Mouse (Mus musculus) liver, embryonic 15.5 days (tissue): Measurements from ENCODE around the gene F13b. TPM values are rescaled to one million over a fixed set of nuclear protein-coding genes. Genes with fewer than 3 reads are reported as not detected.

Experiments used
- ATAC-seq: fragments of 200-750 bp; cut with Nextera tagmentation; 2 replicates; pipeline ENCODE4 v1.8.0; 2017; ENCODE audit warnings: moderate number of reproducible peaks, mild to moderate bottlenecking, moderate library complexity; ENCODE audit not compliant: insufficient read depth
- H3K27ac ChIP-seq: fragments of 300-500 bp; sonication (generic); replicated peaks from 2 replicates; pipeline ENCODE4 v1.5.1; 2015; ENCODE audit warnings: mild to moderate bottlenecking, inconsistent platforms
- H3K27me3 ChIP-seq: fragments of 300-500 bp; sonication (generic); 2 replicates; pipeline ENCODE4 v1.6.1; 2015; ENCODE audit warnings: mild to moderate bottlenecking, inconsistent platforms
- H3K36me3 ChIP-seq: fragments of 300-500 bp; sonication (generic); replicated peaks from 2 replicates; pipeline ENCODE4 v1.6.1; 2015; ENCODE audit warnings: moderate library complexity, mild to moderate bottlenecking, inconsistent platforms
- H3K4me1 ChIP-seq: fragments of 300-500 bp; sonication (generic); replicated peaks from 2 replicates; pipeline ENCODE4 v1.6.1; 2015; ENCODE audit warnings: inconsistent platforms
- H3K4me2 ChIP-seq: fragments of 300-500 bp; sonication (generic); 2 replicates; pipeline ENCODE4 v1.6.1; 2015; ENCODE audit warnings: moderate library complexity, mild to moderate bottlenecking, inconsistent platforms
- H3K4me3 ChIP-seq: fragments of 300-500 bp; sonication (generic); replicated peaks from 2 replicates; pipeline ENCODE4 v1.5.1; 2015; ENCODE audit warnings: mild to moderate bottlenecking, inconsistent platforms
- H3K9ac ChIP-seq: fragments of 300-500 bp; sonication (generic); 2 replicates; pipeline ENCODE4 v1.6.1; 2015; ENCODE audit warnings: moderate library complexity, mild to moderate bottlenecking, inconsistent platforms
- H3K9me3 ChIP-seq: fragments of 300-500 bp; sonication (generic); replicated peaks from 2 replicates; pipeline ENCODE4 v1.6.1; 2016; ENCODE audit warnings: inconsistent platforms
- WGBS: fragments of 180-500 bp; shearing (Covaris S2); methylation state at CpG from one replicate; pipeline ENCODE4 v1.1.7; 2015; ENCODE audit warnings: mixed read lengths; ENCODE audit not compliant: insufficient replicate concordance; 5-methylcytosine and 5-hydroxymethylcytosine counted together
- polyA plus RNA-seq: library from polyadenylated mRNA; unstranded; fragments of >200 nt; fragmentation: Nextera tagmentation; extraction: Ambion mirVana; gene quantifications from 2 replicates; pipeline ENCODE4 v1.2.1, GENCODE M21; 2015

The F13b gene
- polyA plus RNA-seq, 1 experiment from 2014 or later: 25.9 TPM

DNA sequence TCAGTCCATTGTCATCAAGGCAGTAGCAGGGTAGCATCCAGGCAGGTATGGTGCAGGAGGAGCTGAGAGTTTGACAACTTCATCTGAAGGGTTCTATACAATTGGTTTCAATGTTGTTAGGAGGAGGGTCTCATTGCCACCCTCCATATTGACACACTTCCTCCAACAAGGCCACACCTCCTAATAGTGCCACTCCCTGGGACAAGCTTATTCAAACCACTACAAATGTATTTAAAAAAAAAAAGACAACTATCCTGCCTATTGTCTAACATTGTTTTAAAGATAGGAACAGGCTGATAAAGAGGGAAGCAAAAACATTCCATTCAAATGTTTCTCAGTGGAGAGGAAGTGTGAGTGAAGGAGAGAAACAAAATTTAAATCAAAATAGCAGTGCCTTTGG, 1.8 kb upstream of the F13b start:
- no peaks in the 10 kb centered on the region for H3K27me3 ChIP-seq

DNA sequence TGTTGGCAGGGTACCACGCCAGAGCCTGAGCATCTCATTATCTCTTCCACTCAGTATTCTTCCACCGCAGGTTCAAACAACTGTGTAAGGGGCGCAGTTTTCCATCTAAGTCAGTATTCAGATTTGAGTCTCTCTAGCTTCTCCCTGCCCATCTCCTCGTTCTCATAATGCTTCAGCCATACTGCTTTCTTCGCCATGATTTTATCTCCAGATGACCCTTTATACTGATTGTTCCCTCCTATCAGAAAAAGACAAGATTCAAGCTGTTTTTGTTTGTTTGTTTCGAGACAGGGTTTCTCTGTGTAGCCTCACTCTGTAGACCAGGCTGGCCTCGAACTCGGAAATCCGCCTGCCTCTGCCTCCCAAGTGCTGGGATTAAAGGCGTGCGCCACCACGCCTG, 13.1 kb downstream of the F13b start:
- Histone ChIP-seq H3K27ac (no peak overlapping the region), H3K4me2 (no peak overlapping the region), H3K4me3 (no peak overlapping the region), H3K27me3 (no peaks in the 10 kb centered on the region), H3K36me3 (no peaks in the 10 kb centered on the region), H3K9me3 (no peaks in the 10 kb centered on the region), H3K4me1 (no peaks in the 10 kb centered on the region), H3K9ac (no peak overlapping the region)
- WGBS: 70% methylated on average over 12 of the region's 12 CpGs
- ATAC-seq: no peak

More for the DNA sequence above, 1.8 kb upstream of the F13b start:
- Histone ChIP-seq H3K4me1 (no peaks in the 10 kb centered on the region), H3K27ac (no peak overlapping the region), H3K4me2 (no peak overlapping the region), H3K9ac (no peak overlapping the region), H3K4me3 (no peak overlapping the region), H3K9me3 (no peaks in the 10 kb centered on the region), H3K36me3 (peaks cover 8% of the 10 kb centered on the region)
- ATAC-seq: no peak

DNA sequence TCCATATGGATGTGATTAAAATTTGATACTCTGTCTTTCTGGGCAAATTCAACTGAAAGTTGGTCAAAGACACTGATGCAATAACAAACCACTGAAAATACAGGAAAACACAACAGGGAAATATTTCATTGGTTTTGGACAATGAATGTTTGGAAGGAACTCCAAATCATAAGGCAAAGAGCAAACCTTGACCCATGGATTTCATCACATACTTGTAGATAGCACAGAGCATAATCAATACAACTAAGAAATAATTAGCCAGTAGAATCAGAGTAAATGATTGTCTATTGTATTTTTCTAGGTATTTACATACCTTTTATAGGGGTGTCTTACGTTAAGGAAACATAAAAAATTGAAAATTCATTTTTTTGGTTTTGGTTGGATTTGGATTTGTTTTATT, 47.0 kb downstream of the F13b start:
- Histone ChIP-seq H3K27me3 (no peaks in the 10 kb centered on the region), H3K4me1 (no peaks in the 10 kb centered on the region), H3K9me3 (no peaks in the 10 kb centered on the region), H3K4me3 (no peak overlapping the region), H3K4me2 (no peak overlapping the region), H3K36me3 (no peaks in the 10 kb centered on the region), H3K27ac (no peak overlapping the region), H3K9ac (no peak overlapping the region)
- ATAC-seq: no peak
- 46% methylated on average over 1 of the region's 1 CpGs for WGBS

DNA sequence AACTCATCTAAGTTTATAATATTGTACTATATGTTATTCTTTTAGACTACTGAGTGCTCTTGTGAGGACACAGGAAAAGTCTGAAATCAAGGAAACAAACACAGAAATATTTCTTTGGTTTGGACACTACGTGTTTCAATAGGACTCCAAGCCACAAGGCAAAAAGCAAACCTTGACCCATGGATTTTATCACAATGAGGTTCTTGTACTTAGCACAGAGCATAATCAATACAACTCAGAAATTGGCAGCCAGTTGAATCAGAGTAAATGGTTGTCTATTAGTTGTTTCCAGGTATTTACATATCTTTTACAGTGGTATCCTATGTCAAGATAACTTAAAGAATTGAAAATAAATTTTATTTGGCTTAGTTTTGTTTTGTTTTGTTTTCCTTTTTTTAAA, 49.8 kb downstream of the F13b start:
- no peak for ATAC-seq

GRCm38 (mm10) chr1:139560024-139560423, 58.5 kb downstream of the F13b start, which contains the start of gene Cfhr1:
Gene Cfhr1, minus strand, starts transcription at chr1:139560272.
- no peaks in the 10 kb centered on the region for H3K27me3 ChIP-seq
- H3K4me3 ChIP-seq: no peak within 1 kb of the TSS
- no peak for ATAC-seq
- no peak within 1 kb of the TSS for H3K4me2 ChIP-seq
- no peaks in the 10 kb centered on the region for H3K36me3 ChIP-seq
- WGBS: 36% methylated on average over 1 of the region's 1 CpGs
- H3K27ac ChIP-seq: no peak within 1 kb of the TSS
- no peaks in the 10 kb centered on the region for H3K9me3 ChIP-seq
- H3K9ac ChIP-seq: no peak within 1 kb of the TSS
- H3K4me1 ChIP-seq: no peaks in the 10 kb centered on the region

More for the DNA sequence above, 49.8 kb downstream of the F13b start:
- H3K4me3 ChIP-seq: no peak overlapping the region
- H3K9ac ChIP-seq: no peak overlapping the region
- H3K4me2 ChIP-seq: no peak overlapping the region
- H3K27ac ChIP-seq: no peak overlapping the region
- WGBS: 38% methylated on average over 1 of the region's 1 CpGs
- H3K9me3 ChIP-seq: no peaks in the 10 kb centered on the region
- H3K4me1 ChIP-seq: no peaks in the 10 kb centered on the region
- no peaks in the 10 kb centered on the region for H3K36me3 ChIP-seq
- no peaks in the 10 kb centered on the region for H3K27me3 ChIP-seq

Other genes starting within 250 kb of the F13b start
- not detected in 2 replicates for gene Crb1, start 124.6 kb upstream of the F13b start, polyA plus RNA-seq
- gene Zbtb41, start 79.4 kb upstream of the F13b start, polyA plus RNA-seq: 2.2 and 2.5 TPM in 2 replicates
- 9.9 and 10.0 TPM in 2 replicates for gene Aspm, start 46.9 kb upstream of the F13b start, polyA plus RNA-seq
- gene Cfhr1, start 58.6 kb downstream of the F13b start, polyA plus RNA-seq: 4.1 and 4.6 TPM in 2 replicates